ENCODE assay signal across 9 mouse cellular contexts in the genomic region with DNA sequence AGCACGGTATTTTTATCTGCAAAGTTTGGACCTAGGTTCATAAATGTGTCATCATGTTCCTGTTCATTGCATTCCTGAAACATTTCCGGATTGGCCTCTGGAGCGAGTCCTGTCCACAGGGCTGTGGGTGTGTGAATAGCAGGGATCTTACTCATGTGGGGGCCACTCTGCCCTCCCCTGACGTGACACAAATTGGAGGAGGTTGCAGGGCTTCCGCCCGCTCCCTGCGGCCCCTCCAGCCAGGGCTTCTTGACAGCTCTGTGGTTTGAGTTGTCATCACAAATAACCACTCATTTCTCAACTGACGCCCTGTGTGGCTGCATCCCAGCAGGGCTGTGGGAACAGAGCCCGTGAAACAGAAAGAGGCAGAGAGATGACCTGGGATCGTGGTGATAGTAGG.
DNase-seq lines count a peak whose midpoint lies in the region; ATAC-seq lines count a peak whose summit lies in the region.
"Had no signal": no experiment of that assay in that cellular context is flagged by ENCODE, and none has a peak within 500 bp of the region (broad histone marks: within the 10 kb centered on the region; RNA-seq: fewer than 3 reads in every experiment).

No protein-coding gene starts in this region.

- no peaks in the 10 kb centered on the region for H3K36me3 ChIP-seq in kidney, embryonic 16.5 days (ENCODE audit: insufficient read depth, low read length)
- no peaks in the 10 kb centered on the region for H3K36me3 ChIP-seq in embryonic facial prominence, embryonic 15.5 days
- H3K36me3 ChIP-seq in midbrain, embryonic 15.5 days (replicated peaks): no peaks in the 10 kb centered on the region

- H3K27ac ChIP-seq in kidney, embryonic 16.5 days (ENCODE audit: low read length): peak overlapping the region; percentile 43; the same call in 1 of the 2 replicates
- H3K27ac ChIP-seq in embryonic facial prominence, embryonic 15.5 days (replicated peaks): no peak overlapping the region
- no peak overlapping the region for H3K27ac ChIP-seq in midbrain, embryonic 15.5 days

- ATAC-seq in kidney, embryonic 16.5 days (ENCODE audit: low FRiP score, low TSS enrichment): peak; percentile 47; the same call in 1 of the 2 replicates
- ATAC-seq in embryonic facial prominence, embryonic 15.5 days (ENCODE audit: insufficient number of reproducible peaks, low FRiP score, low TSS enrichment, low read depth): peak; percentile 54; the same call in 1 of the 2 replicates
- peak; percentile 84 to 85 for ATAC-seq in hematopoietic stem cell, adult 5-6 weeks (replicated peaks in 1 of 2; ENCODE audit: insufficient read depth in 1 of 2, low FRiP score in 2 of 2, low TSS enrichment in 1 of 2, low read depth in 1 of 2, poor library complexity in 2 of 2, severe bottlenecking in 2 of 2)
- ATAC-seq in midbrain, embryonic 15.5 days (replicated peaks): no peak
- ATAC-seq: forebrain, postnatal 0 days had no signal

- no peak overlapping the region for H3K4me3 ChIP-seq in kidney, embryonic 16.5 days (ENCODE audit: low read length)
- H3K4me3 ChIP-seq in embryonic facial prominence, embryonic 15.5 days (replicated peaks): no peak overlapping the region
- H3K4me3 ChIP-seq in midbrain, embryonic 15.5 days: no peak overlapping the region

- H3K4me1 ChIP-seq in kidney, embryonic 16.5 days (ENCODE audit: insufficient read depth, low read length): peaks cover 27% of the 10 kb centered on the region
- 0 out of 2 replicates have a peak, but pooled peaks cover 5% of the 10 kb centered on the region for H3K4me1 ChIP-seq in embryonic facial prominence, embryonic 15.5 days
- H3K4me1 ChIP-seq in midbrain, embryonic 15.5 days: no peaks in the 10 kb centered on the region

- H3K9ac ChIP-seq in kidney, embryonic 16.5 days (replicated peaks; ENCODE audit: low read length): no peak overlapping the region
- H3K9ac ChIP-seq in embryonic facial prominence, embryonic 15.5 days: no peak overlapping the region
- no peak overlapping the region for H3K9ac ChIP-seq in midbrain, embryonic 15.5 days
- H3K9ac ChIP-seq: forebrain, postnatal 0 days had no signal

- WGBS in kidney, embryonic 16.5 days: 38% methylated on average over 10 of the region's 10 CpGs
- 50% methylated on average over 10 of the region's 10 CpGs for WGBS in embryonic facial prominence, embryonic 15.5 days
- WGBS in midbrain, embryonic 15.5 days: 85% methylated on average over 10 of the region's 10 CpGs

- no peaks in the 10 kb centered on the region for H3K27me3 ChIP-seq in kidney, embryonic 16.5 days (ENCODE audit: insufficient read depth, low read length)
- H3K27me3 ChIP-seq in embryonic facial prominence, embryonic 15.5 days: 0 out of 2 replicates have a peak, but pooled peaks cover 1% of the 10 kb centered on the region
- H3K27me3 ChIP-seq in midbrain, embryonic 15.5 days (replicated peaks): no peaks in the 10 kb centered on the region

- no peak overlapping the region; the same call in 1 of the 2 replicates for H3K4me2 ChIP-seq in kidney, embryonic 16.5 days (replicated peaks; ENCODE audit: low read depth, low read length)
- no peak overlapping the region for H3K4me2 ChIP-seq in embryonic facial prominence, embryonic 15.5 days (replicated peaks)
- H3K4me2 ChIP-seq in midbrain, embryonic 15.5 days: no peak overlapping the region

- no peaks in the 10 kb centered on the region for H3K9me3 ChIP-seq in kidney, embryonic 16.5 days (ENCODE audit: low read length)
- H3K9me3 ChIP-seq in embryonic facial prominence, embryonic 15.5 days (replicated peaks): no peaks in the 10 kb centered on the region
- no peaks in the 10 kb centered on the region for H3K9me3 ChIP-seq in midbrain, embryonic 15.5 days

- no peak for DNase-seq in kidney, adult 18-20 months
- DNase-seq in lung, postnatal 25 days (ENCODE audit: low spot score): peak; percentile 2
- DNase-seq in layer of hippocampus, adult 9-10 months (ENCODE audit: low spot score): no peak
- DNase-seq in layer of hippocampus, adult 18-20 months (ENCODE audit: low spot score in 2 of 2): no peak
- DNase-seq: forebrain, postnatal 0 days had no signal
